Mouse (Mus musculus): ENCODE measurements at regions not wholly inside any gene's neighbourhood (a gene's known extent, or its start where the extent isn't known, plus 50 kb on each side); places are given as distances from the start of the nearest gene placed in this dataset.

DNA sequence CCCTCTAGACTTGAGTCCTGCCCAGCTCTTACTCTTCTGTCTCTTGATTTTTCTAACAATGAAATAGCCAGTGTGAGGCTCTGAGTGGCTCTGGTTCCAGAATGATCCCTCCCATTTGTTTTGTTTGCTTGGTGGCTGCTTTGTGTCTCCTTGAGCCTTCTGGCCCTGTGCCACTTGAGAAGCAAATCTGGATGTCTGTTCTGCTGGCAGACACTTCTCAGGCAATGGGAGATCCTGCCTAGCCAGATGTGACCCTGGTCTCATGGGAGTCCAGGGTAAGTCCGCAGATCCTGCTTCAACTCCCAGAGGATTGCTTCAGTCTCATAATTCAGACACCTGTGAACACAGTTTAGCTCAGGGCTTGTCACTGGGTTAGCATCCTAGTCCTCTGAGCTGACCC lies 181.8 kb upstream of the Podxl start:
- POLR2A ChIA-PET = interaction anchor here in 1 of 4 experiments (0.8 kb wide), 1 partner anchor 12 kb away, joined by 3 read pairs; no protein-coding TSS in a partner anchor
- CTCF ChIA-PET = no interaction called here

DNA sequence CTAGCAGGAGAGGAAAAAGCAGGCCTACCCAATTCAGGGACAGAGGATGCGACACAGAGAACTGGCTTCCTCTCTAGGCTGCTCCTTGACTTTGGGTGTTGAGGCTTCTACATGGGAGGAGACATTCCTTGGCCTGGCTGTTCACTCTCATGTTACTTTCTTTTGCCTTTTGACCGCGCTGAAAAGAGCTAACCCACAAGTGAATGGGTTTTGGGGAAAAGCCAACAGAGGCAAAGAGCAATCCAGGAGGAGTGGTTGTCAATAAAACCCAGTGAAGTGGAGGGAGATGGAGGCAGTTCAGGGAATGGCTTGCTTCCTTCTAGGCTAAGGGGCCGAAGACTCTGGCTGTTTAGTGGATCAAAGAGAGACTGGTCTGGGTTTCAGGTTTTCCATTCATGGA lies 167.6 kb upstream of the Podxl start:
- ChIA-PET POLR2A (no interaction called here), CTCF (interaction anchor here in 1 of 4 experiments (1.5 kb wide), 1 partner anchor 38 kb away, joined by 3 read pairs; no protein-coding TSS in a partner anchor)

GRCm38 (mm10) chr6:31719614-31720013 lies 155.8 kb upstream of the Podxl start:
- CTCF ChIA-PET = interaction anchor here in 1 of 4 experiments (0.6 kb wide), 1 partner anchor 485 kb away, joined by 3 read pairs; no protein-coding TSS in a partner anchor
- POLR2A ChIA-PET = no interaction called here

DNA sequence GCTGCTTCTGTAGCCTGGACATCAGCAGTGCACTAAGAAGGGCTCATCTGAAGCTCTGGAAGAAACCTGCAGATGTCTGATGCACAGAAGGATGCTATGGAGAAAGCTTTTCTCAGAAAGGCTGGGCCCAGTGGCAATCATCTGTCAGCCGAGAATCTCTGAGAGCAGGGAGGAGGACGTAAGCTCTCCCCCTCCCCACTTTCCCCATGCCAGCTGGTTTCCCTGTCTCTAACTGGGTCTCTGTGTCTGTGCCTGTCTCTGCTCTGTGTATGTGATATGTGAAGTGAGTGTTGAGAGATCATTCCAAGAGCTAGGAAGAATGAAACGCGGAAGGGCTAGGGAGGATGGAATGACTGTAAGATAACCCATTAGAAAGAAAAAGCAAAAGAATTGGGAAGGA lies 155.1 kb upstream of the Podxl start:
- ChIA-PET POLR2A (no interaction called here), CTCF (interaction anchor here in 2 of 4 experiments (0.6 to 0.7 kb wide), 2 partner anchors 302 to 485 kb away, joined by 3 read pairs; no protein-coding TSS in a partner anchor)

DNA sequence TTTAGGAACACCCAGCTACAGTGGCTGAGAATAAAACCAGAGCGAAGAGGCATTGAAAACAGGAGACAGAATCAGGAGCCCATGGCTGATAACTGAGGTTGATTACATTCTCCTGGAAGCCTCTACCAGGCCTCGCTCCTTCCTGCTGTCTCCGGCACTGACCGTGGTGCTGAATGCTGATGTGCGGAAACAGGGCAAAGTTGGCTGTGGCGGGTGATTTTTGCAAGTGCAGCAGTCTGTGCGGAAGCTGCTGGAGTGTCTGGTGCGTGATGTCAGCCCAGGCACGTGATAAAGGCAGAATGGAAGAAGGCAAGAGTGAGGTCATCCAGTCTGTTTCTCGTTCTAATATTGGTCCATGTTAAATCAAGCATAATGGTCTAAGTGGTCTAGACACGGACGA lies 153.8 kb upstream of the Podxl start:
- CTCF ChIA-PET = interaction anchor here in 2 of 4 experiments (0.7 to 0.9 kb wide), 3 partner anchors 53 to 192 kb away, joined by 3 to 4 read pairs (median 3); no protein-coding TSS in a partner anchor
- POLR2A ChIA-PET = interaction anchor here in 2 of 4 experiments (0.7 kb wide), 3 partner anchors 69 to 830 kb away, joined by 3 read pairs; no protein-coding TSS in a partner anchor

DNA sequence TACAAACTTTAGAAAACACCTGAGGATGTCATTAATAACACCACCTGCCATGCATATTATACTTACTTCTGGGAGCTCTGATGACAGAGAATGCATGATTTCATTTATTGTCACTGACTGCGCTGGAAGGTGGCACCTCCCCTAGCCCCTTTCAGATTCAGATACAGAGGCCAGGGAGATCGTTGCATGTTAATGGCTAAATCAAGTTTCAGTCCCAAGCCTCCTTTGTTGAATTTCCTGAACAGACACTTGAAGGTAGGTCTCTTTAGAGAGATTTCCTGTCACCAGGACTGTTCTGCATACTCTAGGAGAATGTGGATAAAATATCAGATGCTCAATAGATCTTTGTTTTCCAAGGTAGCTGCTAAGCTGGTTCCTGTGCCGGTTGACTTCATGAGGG lies 143.5 kb upstream of the Podxl start:
- ChIA-PET POLR2A (interaction anchor here in 2 of 4 experiments (1.3 to 1.8 kb wide), 2 partner anchors 9 to 241 kb away, joined by 3 read pairs; no protein-coding TSS in a partner anchor), CTCF (interaction anchor here (0.6 to 1.0 kb wide), 4 partner anchors 42 to 1435 kb away, joined by 3 to 5 read pairs (median 4); no protein-coding TSS in a partner anchor)

GRCm38 (mm10) chr6:31704191-31704590 lies 140.4 kb upstream of the Podxl start:
- POLR2A ChIA-PET = interaction anchor here in 1 of 4 experiments (0.6 to 0.9 kb wide), 3 partner anchors 616 to 1312 kb away, joined by 3 read pairs; no protein-coding TSS in a partner anchor

DNA sequence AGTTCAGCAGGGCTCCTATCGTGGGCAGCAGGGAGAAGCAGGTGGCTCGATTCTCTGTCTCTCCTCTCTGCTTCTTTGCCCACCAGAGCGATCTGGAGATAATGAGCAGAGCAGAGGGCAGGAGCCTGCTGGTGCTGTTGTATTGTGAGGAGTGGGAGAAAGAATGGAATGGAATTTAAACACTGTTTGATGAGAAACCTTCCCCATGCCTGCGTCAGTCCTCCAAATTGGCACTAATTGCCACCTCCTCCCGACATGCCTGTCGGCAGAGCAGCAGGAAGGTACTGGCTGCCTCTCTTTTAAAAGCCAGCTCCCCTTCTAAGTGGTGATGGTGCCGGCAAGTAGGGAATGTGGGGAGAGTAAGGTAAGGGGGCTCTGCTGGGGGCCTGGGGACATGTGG lies 139.2 kb upstream of the Podxl start:
- ChIA-PET POLR2A (no interaction called here), CTCF (no interaction called here)

More at GRCm38 (mm10) chr6:31704191-31704590, 140.4 kb upstream of the Podxl start:
- CTCF ChIA-PET = interaction anchor here in 1 of 4 experiments (0.5 to 0.7 kb wide), 3 partner anchors 32 to 163 kb away, joined by 5 to 8 read pairs (median 6); no protein-coding TSS in a partner anchor

DNA sequence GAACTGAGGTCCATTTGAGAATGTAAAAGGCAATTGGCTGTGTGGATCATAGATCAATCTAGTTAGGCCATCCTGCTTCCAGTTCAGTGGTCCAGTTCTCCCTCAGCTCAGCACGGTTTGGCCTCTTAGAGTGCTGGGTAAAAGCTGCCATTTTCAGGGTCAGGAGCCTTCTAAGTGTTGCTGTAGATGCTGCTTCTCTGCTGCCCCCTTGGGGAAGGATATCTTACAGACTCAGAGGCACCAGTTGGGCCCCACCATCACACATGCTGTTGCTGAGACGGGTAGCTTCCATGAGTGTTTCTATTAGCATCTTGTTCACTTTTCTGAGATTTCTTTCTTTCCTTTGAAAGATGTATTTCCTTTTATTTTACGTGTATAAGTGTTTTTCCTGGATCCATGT lies 132.1 kb upstream of the Podxl start:
- CTCF ChIA-PET = interaction anchor here in 3 of 4 experiments (0.5 to 1.1 kb wide), 6 partner anchors 10 to 1280 kb away, joined by 3 to 5 read pairs (median 3); no protein-coding TSS in a partner anchor
- POLR2A ChIA-PET = no interaction called here

DNA sequence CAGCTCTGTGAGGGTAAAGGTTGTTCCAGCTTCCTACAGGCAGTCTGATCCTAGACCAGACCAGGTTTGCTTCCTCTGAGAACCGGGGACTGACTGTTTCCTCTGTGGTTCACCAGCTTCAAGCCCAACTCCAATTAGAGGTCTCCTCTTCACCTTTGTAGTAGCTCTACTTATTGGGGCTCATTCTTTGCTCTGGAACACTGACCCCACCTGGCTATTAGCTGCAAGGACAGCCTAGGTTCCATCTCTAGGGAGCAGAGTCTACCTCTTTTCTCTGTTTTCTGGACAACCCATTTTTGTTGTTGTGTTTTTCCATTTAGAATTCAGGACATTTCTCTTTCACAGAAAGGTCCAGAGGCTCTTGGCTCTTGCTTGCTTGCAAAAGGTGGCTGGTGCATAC lies 129.3 kb upstream of the Podxl start:
- ChIA-PET POLR2A (no interaction called here), CTCF (interaction anchor here in 3 of 4 experiments (0.6 to 2.3 kb wide), 11 partner anchors 19 to 1054 kb away, joined by 3 to 14 read pairs (median 4); no protein-coding TSS in a partner anchor)

GRCm38 (mm10) chr6:31692024-31692423 lies 128.2 kb upstream of the Podxl start:
- ChIA-PET POLR2A (no interaction called here), CTCF (interaction anchor here in 2 of 4 experiments (1.0 to 2.3 kb wide), 3 partner anchors 25 to 167 kb away, joined by 3 to 6 read pairs (median 6); no protein-coding TSS in a partner anchor)

GRCm38 (mm10) chr6:31680101-31680500 lies 116.3 kb upstream of the Podxl start:
- POLR2A ChIA-PET = interaction anchor here in 1 of 4 experiments (0.5 kb wide), 1 partner anchor 262 kb away, joined by 3 read pairs; no protein-coding TSS in a partner anchor
- CTCF ChIA-PET = interaction anchor here in 1 of 4 experiments (0.6 kb wide), 1 partner anchor 159 kb away, joined by 5 read pairs; no protein-coding TSS in a partner anchor

- ChIA-PET CTCF (interaction anchor here (0.6 to 3.4 kb wide), 45 partner anchors 8 to 1446 kb away, joined by 3 to 32 read pairs (median 4); partner anchors contain the start of gene Plxna4 (in 1 of the 4)), POLR2A (interaction anchor here (0.5 to 1.9 kb wide), 6 partner anchors 9 to 1619 kb away, joined by 3 to 6 read pairs (median 4); no protein-coding TSS in a partner anchor)
These were observed 102.1 kb upstream of the Podxl start for GRCm38 (mm10) chr6:31665671-31666486.

- ChIA-PET POLR2A (interaction anchor here in 2 of 4 experiments (0.5 to 1.9 kb wide), 2 partner anchors 10 to 912 kb away, joined by 3 to 5 read pairs; no protein-coding TSS in a partner anchor), CTCF (interaction anchor here (0.5 to 3.4 kb wide), 28 partner anchors 8 to 1510 kb away, joined by 3 to 32 read pairs (median 4); partner anchors contain the start of gene Plxna4 (in 1 of the 4))
These were observed 100.7 kb upstream of the Podxl start for GRCm38 (mm10) chr6:31664495-31664894.

- POLR2A ChIA-PET = no interaction called here
These were observed 97.0 kb upstream of the Podxl start for GRCm38 (mm10) chr6:31660778-31661177.

GRCm38 (mm10) chr6:31659901-31660300 lies 96.1 kb upstream of the Podxl start:
- POLR2A ChIA-PET = no interaction called here
- CTCF ChIA-PET = interaction anchor here (0.7 to 1.8 kb wide), 10 partner anchors 16 to 186 kb away, joined by 3 to 10 read pairs (median 5); no protein-coding TSS in a partner anchor

More at GRCm38 (mm10) chr6:31660778-31661177, 97.0 kb upstream of the Podxl start:
- CTCF ChIA-PET = interaction anchor here (0.7 to 1.8 kb wide), 11 partner anchors 17 to 659 kb away, joined by 3 to 10 read pairs (median 5); no protein-coding TSS in a partner anchor

- POLR2A ChIA-PET = no interaction called here
- CTCF ChIA-PET = interaction anchor here in 1 of 4 experiments (0.6 kb wide), 1 partner anchor 1106 kb away, joined by 4 read pairs; no protein-coding TSS in a partner anchor
These were observed 94.8 kb upstream of the Podxl start for GRCm38 (mm10) chr6:31658447-31659199.

DNA sequence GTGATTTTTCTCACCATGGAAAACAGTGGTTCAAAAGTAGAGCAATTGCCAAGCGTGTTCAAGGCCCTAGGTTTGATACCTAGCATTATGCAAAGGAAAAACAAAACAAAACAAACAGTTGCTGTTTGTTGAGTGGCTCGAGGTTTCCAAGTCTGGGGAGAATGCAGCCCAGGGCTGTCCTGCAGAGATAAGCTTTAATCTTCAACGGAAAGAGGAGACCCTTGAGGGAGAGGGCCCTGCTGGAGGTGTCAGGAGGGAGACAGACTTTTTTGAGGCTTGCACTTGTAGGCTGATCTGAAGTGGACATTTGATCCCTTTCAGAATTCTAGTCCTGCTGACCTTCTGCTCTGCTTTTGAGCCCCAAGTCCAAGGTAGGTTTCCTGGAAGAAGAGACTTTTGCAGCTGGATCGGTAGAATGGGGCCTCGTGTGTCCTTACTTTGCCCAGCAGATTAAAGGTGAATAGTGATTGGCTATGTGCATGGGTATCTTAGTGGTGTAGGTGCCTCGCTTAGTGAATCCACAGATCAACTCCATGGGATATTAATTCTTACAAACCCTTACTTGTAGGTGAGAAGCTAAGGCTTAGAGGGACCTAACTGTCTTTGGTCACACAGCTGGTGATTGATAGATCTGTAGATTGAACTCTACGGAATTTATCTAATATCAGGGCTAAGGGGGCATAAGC lies 87.2 kb upstream of the Podxl start:
- ChIA-PET CTCF (interaction anchor here in 1 of 4 experiments (1.3 kb wide), 1 partner anchor 125 kb away, joined by 4 read pairs; no protein-coding TSS in a partner anchor), POLR2A (interaction anchor here in 1 of 4 experiments (0.6 kb wide), 1 partner anchor 44 kb away, joined by 5 read pairs; no protein-coding TSS in a partner anchor)

All from embryonic stem cell, embryonic (primary cell).